Mouse (Mus musculus): ENCODE results near the gene Rbfox3. TPM values are rescaled to one million over a fixed set of nuclear protein-coding genes. Genes with fewer than 3 reads are reported as not detected.

Gene Rbfox3
- polyA plus RNA-seq, 1 experiment from 2014 or later = 0.76 TPM

GRCm38 (mm10) chr11:118455788-118456187 is 455.6 kb downstream of the Rbfox3 start:
- WGBS = 59% methylated on average over 6 of the region's 6 CpGs
- ATAC-seq (ENCODE audit: low FRiP score, low TSS enrichment) (no peak), DNase-seq (ENCODE audit: low spot score) (no peak)
- Histone ChIP-seq H3K4me1 (replicated peaks; ENCODE audit: control insufficient read depth, insufficient read depth) (no peaks in the 10 kb centered on the region; the same call in 1 of the 2 replicates), H3K9ac (ENCODE audit: low read length) (no peak overlapping the region), H3K27me3 (ENCODE audit: control insufficient read depth, insufficient read depth, low read length) (no peaks in the 10 kb centered on the region), H3K9me3 (ENCODE audit: control insufficient read depth, low read length) (no peaks in the 10 kb centered on the region), H3K36me3 (ENCODE audit: control insufficient read depth, insufficient read depth, low read length) (no peaks in the 10 kb centered on the region; the same call in 1 of the 2 replicates), H3K27ac (replicated peaks) (no peak overlapping the region), H3K4me2 (replicated peaks; ENCODE audit: low read depth) (no peak overlapping the region), H3K4me3 (ENCODE audit: low read depth, low read length) (no peak overlapping the region)
- no peak for TF ChIP-seq CTCF (IDR thresholded peaks at IDR 0.05; ENCODE audit: low read depth)
- no peak for TF ChIP-seq EP300 (optimal IDR thresholded peaks at IDR 0.05)

GRCm38 (mm10) chr11:118453886-118454671 is 457.3 kb downstream of the Rbfox3 start:
- WGBS = 65% methylated on average over 11 of the region's 11 CpGs
- no peak for ATAC-seq (ENCODE audit: low FRiP score, low TSS enrichment)
- Histone ChIP-seq H3K36me3 (ENCODE audit: control insufficient read depth, insufficient read depth, low read length) (no peaks in the 10 kb centered on the region; the same call in 1 of the 2 replicates), H3K4me2 (replicated peaks; ENCODE audit: low read depth) (no peak overlapping the region), H3K9me3 (ENCODE audit: control insufficient read depth, low read length) (no peaks in the 10 kb centered on the region), H3K27me3 (ENCODE audit: control insufficient read depth, insufficient read depth, low read length) (no peaks in the 10 kb centered on the region), H3K9ac (ENCODE audit: low read length) (no peak overlapping the region), H3K4me3 (ENCODE audit: low read depth, low read length) (no peak overlapping the region), H3K27ac (replicated peaks) (no peak overlapping the region), H3K4me1 (replicated peaks; ENCODE audit: control insufficient read depth, insufficient read depth) (no peaks in the 10 kb centered on the region; the same call in 1 of the 2 replicates)
- DNase-seq (ENCODE audit: low spot score) = no peak
- no peak for TF ChIP-seq CTCF (IDR thresholded peaks at IDR 0.05; ENCODE audit: low read depth)
- no peak for TF ChIP-seq EP300 (optimal IDR thresholded peaks at IDR 0.05)

DNA sequence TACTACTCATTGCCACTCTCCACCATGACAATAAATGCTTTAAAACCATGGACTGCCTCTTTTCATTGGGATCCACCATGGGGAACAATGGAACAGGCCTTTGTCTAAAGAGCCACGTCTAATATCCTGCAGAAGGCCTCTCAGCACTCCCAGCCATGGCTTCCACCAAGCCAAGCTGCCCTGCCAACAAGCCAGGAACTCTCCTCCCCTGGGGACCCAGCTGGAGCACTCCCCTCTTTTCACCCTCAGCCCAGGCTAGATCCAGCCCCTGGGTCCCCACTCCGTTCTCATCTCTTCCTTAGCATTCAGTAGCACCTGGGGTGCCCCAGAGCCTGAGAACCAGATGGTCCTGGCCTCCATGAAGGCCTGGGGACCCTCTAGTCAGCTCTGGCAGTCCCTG is 458.4 kb downstream of the Rbfox3 start:
- no peaks in the 10 kb centered on the region for H3K9me3 ChIP-seq (ENCODE audit: control insufficient read depth, low read length)
- no peak overlapping the region for H3K9ac ChIP-seq (ENCODE audit: low read length)
- ATAC-seq (ENCODE audit: low FRiP score, low TSS enrichment) (no peak), DNase-seq (ENCODE audit: low spot score) (no peak)
- H3K4me1 ChIP-seq (replicated peaks; ENCODE audit: control insufficient read depth, insufficient read depth) = no peaks in the 10 kb centered on the region
- no peak overlapping the region for H3K4me3 ChIP-seq (ENCODE audit: low read depth, low read length)
- H3K27me3 ChIP-seq (ENCODE audit: control insufficient read depth, insufficient read depth, low read length) = no peaks in the 10 kb centered on the region
- no peak for TF ChIP-seq CTCF (IDR thresholded peaks at IDR 0.05; ENCODE audit: low read depth)
- TF ChIP-seq EP300 (optimal IDR thresholded peaks at IDR 0.05) = no peak
- H3K27ac ChIP-seq (replicated peaks) = no peak overlapping the region
- no peaks in the 10 kb centered on the region; the same call in 1 of the 2 replicates for H3K36me3 ChIP-seq (ENCODE audit: control insufficient read depth, insufficient read depth, low read length)
- H3K4me2 ChIP-seq (replicated peaks; ENCODE audit: low read depth) = no peak overlapping the region
- WGBS = 87% methylated on average over 2 of the region's 2 CpGs

DNA sequence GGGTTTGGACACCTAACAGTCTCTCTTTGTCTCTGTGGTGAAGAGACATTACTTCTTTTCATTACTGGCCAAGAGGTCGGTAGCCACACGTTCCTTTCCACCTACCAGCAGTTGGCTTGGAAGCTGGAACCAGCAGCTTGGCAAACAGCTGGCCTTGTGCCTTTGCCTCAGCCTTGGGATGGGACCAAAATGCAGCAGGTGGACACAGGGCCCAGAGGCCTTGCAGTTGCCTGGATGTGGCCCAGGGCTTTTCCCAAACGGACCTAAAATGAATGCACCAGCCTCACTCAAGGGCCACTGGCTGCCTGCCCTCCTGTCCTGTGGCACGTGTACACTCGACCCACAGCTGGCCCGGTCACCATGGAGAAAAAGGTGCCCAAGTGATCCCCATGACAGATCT is 460.2 kb downstream of the Rbfox3 start:
- Histone ChIP-seq H3K9ac (ENCODE audit: low read length) (no peak overlapping the region), H3K4me3 (ENCODE audit: low read depth, low read length) (no peak overlapping the region), H3K27me3 (ENCODE audit: control insufficient read depth, insufficient read depth, low read length) (no peaks in the 10 kb centered on the region), H3K4me2 (replicated peaks; ENCODE audit: low read depth) (no peak overlapping the region), H3K4me1 (replicated peaks; ENCODE audit: control insufficient read depth, insufficient read depth) (no peaks in the 10 kb centered on the region), H3K27ac (replicated peaks) (no peak overlapping the region), H3K9me3 (ENCODE audit: control insufficient read depth, low read length) (no peaks in the 10 kb centered on the region), H3K36me3 (ENCODE audit: control insufficient read depth, insufficient read depth, low read length) (no peaks in the 10 kb centered on the region; the same call in 1 of the 2 replicates)
- ATAC-seq (ENCODE audit: low FRiP score, low TSS enrichment) = no peak
- no peak for DNase-seq (ENCODE audit: low spot score)
- WGBS = 79% methylated on average over 6 of the region's 6 CpGs
- no peak for TF ChIP-seq CTCF (IDR thresholded peaks at IDR 0.05; ENCODE audit: low read depth)
- no peak for TF ChIP-seq EP300 (optimal IDR thresholded peaks at IDR 0.05)

DNA sequence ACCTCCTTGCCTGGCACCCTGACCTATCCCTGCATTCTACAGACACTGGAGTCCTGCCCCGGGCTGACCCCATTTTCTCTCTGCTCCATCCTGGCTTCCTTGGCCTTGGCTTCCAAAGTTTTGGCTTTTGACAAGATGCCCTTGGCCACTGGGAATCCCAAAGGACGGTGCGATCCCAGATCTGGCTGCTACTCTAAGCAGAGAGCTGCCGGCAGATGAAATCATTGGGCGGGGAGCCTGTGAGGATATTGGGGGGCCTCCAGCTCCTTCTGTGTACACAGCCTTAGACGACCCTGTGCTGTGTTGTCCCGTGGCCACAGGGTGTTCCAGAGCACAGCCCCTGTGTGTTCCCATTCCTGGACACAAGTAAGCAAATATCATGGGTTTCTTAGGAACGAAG is 463.0 kb downstream of the Rbfox3 start:
- 69% methylated on average over 8 of the region's 8 CpGs for whole genome bisulfite sequencing
- H3K36me3 ChIP-seq (ENCODE audit: control insufficient read depth, insufficient read depth, low read length) = no peaks in the 10 kb centered on the region; the same call in 1 of the 2 replicates

DNA sequence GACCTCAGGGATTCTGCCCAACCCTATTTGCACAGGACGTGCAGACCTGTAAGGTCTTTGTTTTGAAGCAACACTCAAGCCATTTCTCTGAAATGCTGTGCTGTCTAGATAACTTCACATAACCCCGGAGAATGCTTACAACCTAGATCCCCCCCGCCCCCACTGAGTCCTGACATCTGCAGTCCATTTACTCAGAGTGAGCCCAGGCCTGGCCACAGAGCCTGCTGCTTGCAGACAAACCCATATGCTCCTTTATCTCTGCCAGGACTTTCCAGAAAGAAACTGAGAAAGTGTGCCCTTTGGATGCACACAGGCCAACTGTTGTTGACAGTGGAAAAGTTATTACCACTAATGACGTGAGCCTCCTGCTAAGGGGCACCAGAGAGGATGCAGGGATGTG is 464.1 kb downstream of the Rbfox3 start:
- Histone ChIP-seq H3K4me2 (replicated peaks; ENCODE audit: low read depth) (no peak overlapping the region), H3K27me3 (ENCODE audit: control insufficient read depth, insufficient read depth, low read length) (no peaks in the 10 kb centered on the region), H3K27ac (replicated peaks) (no peak overlapping the region), H3K4me3 (ENCODE audit: low read depth, low read length) (no peak overlapping the region), H3K4me1 (replicated peaks; ENCODE audit: control insufficient read depth, insufficient read depth) (no peaks in the 10 kb centered on the region; the same call in 1 of the 2 replicates), H3K36me3 (ENCODE audit: control insufficient read depth, insufficient read depth, low read length) (no peaks in the 10 kb centered on the region; the same call in 1 of the 2 replicates), H3K9me3 (ENCODE audit: control insufficient read depth, low read length) (no peaks in the 10 kb centered on the region), H3K9ac (ENCODE audit: low read length) (no peak overlapping the region)
- TF ChIP-seq CTCF (IDR thresholded peaks at IDR 0.05; ENCODE audit: low read depth) = no peak
- TF ChIP-seq EP300 (optimal IDR thresholded peaks at IDR 0.05) = no peak
- ATAC-seq (ENCODE audit: low FRiP score, low TSS enrichment) (no peak), DNase-seq (ENCODE audit: low spot score) (no peak)
- 49% methylated on average over 4 of the region's 4 CpGs for WGBS

More for the DNA sequence above, 463.0 kb downstream of the Rbfox3 start:
- H3K27ac ChIP-seq (replicated peaks) = no peak overlapping the region
- no peaks in the 10 kb centered on the region for H3K27me3 ChIP-seq (ENCODE audit: control insufficient read depth, insufficient read depth, low read length)
- TF ChIP-seq EP300 (optimal IDR thresholded peaks at IDR 0.05) (no peak), CTCF (IDR thresholded peaks at IDR 0.05; ENCODE audit: low read depth) (no peak)
- no peak overlapping the region for H3K4me3 ChIP-seq (ENCODE audit: low read depth, low read length)
- H3K9ac ChIP-seq (ENCODE audit: low read length) = no peak overlapping the region
- no peak overlapping the region for H3K4me2 ChIP-seq (replicated peaks; ENCODE audit: low read depth)
- no peaks in the 10 kb centered on the region for H3K4me1 ChIP-seq (replicated peaks; ENCODE audit: control insufficient read depth, insufficient read depth)
- DNase-seq (ENCODE audit: low spot score) = no peak
- H3K9me3 ChIP-seq (ENCODE audit: control insufficient read depth, low read length) = no peaks in the 10 kb centered on the region
- no peak for ATAC-seq (ENCODE audit: low FRiP score, low TSS enrichment)

All from stomach, postnatal 0 days (tissue).